8 mouse cellular contexts compared by ENCODE assay signal in genomic region chr3:84258518-84259031, GRCm38 (mm10). TPM values are rescaled to one million over a fixed set of nuclear protein-coding genes. Genes with fewer than 3 reads are reported as not detected.
A peak's percentile ranks its signal among the peaks of the same experiment; 100 is the strongest.
DNase-seq lines count a peak whose midpoint lies in the region; ATAC-seq and TF ChIP-seq lines count a peak whose summit lies in the region.
"Had no signal": no experiment of that assay in that cellular context is flagged by ENCODE, and none has a peak within 500 bp of the region (broad histone marks: within the 10 kb centered on the region; RNA-seq: fewer than 3 reads in every experiment).

No protein-coding gene starts in this region.

- peak overlapping the region; percentile 66 for H3K4me3 ChIP-seq in lung, embryonic 14.5 days (ENCODE audit: low read depth, low read length)
- peak overlapping the region; percentile 77 for H3K4me3 ChIP-seq in forebrain, embryonic 13.5 days
- peak overlapping the region; percentile 57; the same call in 1 of the 2 replicates for H3K4me3 ChIP-seq in liver, embryonic 15.5 days (replicated peaks)
- peak overlapping the region; percentile 74 for H3K4me3 ChIP-seq in stomach, postnatal 0 days (ENCODE audit: low read depth, low read length)

- peak overlapping the region; percentile 59; the same call in 1 of the 2 replicates for H3K9ac ChIP-seq in lung, embryonic 14.5 days
- peak overlapping the region; percentile 96 for H3K9ac ChIP-seq in forebrain, embryonic 13.5 days
- H3K9ac ChIP-seq in liver, embryonic 15.5 days, result no peak overlapping the region; the same call in 1 of the 2 replicates
- H3K9ac ChIP-seq in stomach, postnatal 0 days (ENCODE audit: low read length), result peak overlapping the region; percentile 91

- TF ChIP-seq CTCF in lung, embryonic 14.5 days (IDR thresholded peaks at IDR 0.05; ENCODE audit: low read depth), result no peak
- no peak for TF ChIP-seq CTCF in stomach, postnatal 0 days (IDR thresholded peaks at IDR 0.05; ENCODE audit: low read depth)

- H3K27me3 ChIP-seq in lung, embryonic 14.5 days (ENCODE audit: insufficient read depth, low read length), result 0 out of 2 replicates have a peak, but pooled peaks cover 3% of the 10 kb centered on the region
- H3K27me3 ChIP-seq in forebrain, embryonic 13.5 days, result no peaks in the 10 kb centered on the region
- peaks cover 52% of the 10 kb centered on the region for H3K27me3 ChIP-seq in liver, embryonic 15.5 days
- no peaks in the 10 kb centered on the region for H3K27me3 ChIP-seq in stomach, postnatal 0 days (ENCODE audit: control insufficient read depth, insufficient read depth, low read length)

- WGBS in lung, embryonic 14.5 days, result 4% methylated on average over 13 of the region's 13 CpGs
- 10% methylated on average over 13 of the region's 13 CpGs for WGBS in forebrain, embryonic 13.5 days
- WGBS in liver, embryonic 15.5 days (ENCODE audit: insufficient replicate concordance), result 7% methylated on average over 13 of the region's 13 CpGs
- 10% methylated on average over 13 of the region's 13 CpGs for WGBS in stomach, postnatal 0 days

- peaks cover 7% of the 10 kb centered on the region for H3K4me1 ChIP-seq in lung, embryonic 14.5 days (ENCODE audit: insufficient read depth)
- peaks cover 80% of the 10 kb centered on the region for H3K4me1 ChIP-seq in forebrain, embryonic 13.5 days
- H3K4me1 ChIP-seq in liver, embryonic 15.5 days (replicated peaks), result peaks cover 32% of the 10 kb centered on the region
- peaks cover 2% of the 10 kb centered on the region; the same call in 1 of the 2 replicates for H3K4me1 ChIP-seq in stomach, postnatal 0 days (replicated peaks; ENCODE audit: control insufficient read depth, insufficient read depth)

- peak; percentile 15 for DNase-seq in lung, embryonic 14.5 days
- no peak for DNase-seq in lung, postnatal 10 days
- DNase-seq in stomach, postnatal 0 days (ENCODE audit: low spot score), result no peak
- DNase-seq in testis, postnatal 10 days (ENCODE audit: low spot score), result no peak
- DNase-seq in thymus, adult 18-20 months, result no peak
- DNase-seq: right cerebral cortex, postnatal 25 days had no signal

- no peak overlapping the region for H3K27ac ChIP-seq in lung, embryonic 14.5 days (ENCODE audit: low read depth)
- 0 out of 2 replicates have a peak overlapping the region, but pooled peaks have one; percentile 93 for H3K27ac ChIP-seq in forebrain, embryonic 13.5 days
- no peak overlapping the region for H3K27ac ChIP-seq in liver, embryonic 15.5 days (replicated peaks)
- H3K27ac ChIP-seq in stomach, postnatal 0 days (replicated peaks), result no peak overlapping the region; the same call in 1 of the 2 replicates

- ATAC-seq in lung, embryonic 14.5 days (ENCODE audit: insufficient read depth), result no peak
- ATAC-seq in forebrain, embryonic 13.5 days, result no peak
- no peak for ATAC-seq in liver, embryonic 15.5 days (ENCODE audit: insufficient read depth)
- no peak for ATAC-seq in stomach, postnatal 0 days (ENCODE audit: low FRiP score, low TSS enrichment)

- H3K4me2 ChIP-seq in lung, embryonic 14.5 days, result peak overlapping the region; percentile 99
- H3K4me2 ChIP-seq in forebrain, embryonic 13.5 days, result peak overlapping the region; percentile 92
- H3K4me2 ChIP-seq in liver, embryonic 15.5 days, result peak overlapping the region; percentile 82
- H3K4me2 ChIP-seq in stomach, postnatal 0 days (replicated peaks; ENCODE audit: low read depth), result peak overlapping the region; percentile 98

- H3K9me3 ChIP-seq in lung, embryonic 14.5 days (ENCODE audit: low read depth, low read length), result no peaks in the 10 kb centered on the region
- H3K9me3 ChIP-seq in forebrain, embryonic 13.5 days (replicated peaks), result no peaks in the 10 kb centered on the region; the same call in 1 of the 2 replicates
- H3K9me3 ChIP-seq in liver, embryonic 15.5 days (replicated peaks), result no peaks in the 10 kb centered on the region
- no peaks in the 10 kb centered on the region for H3K9me3 ChIP-seq in stomach, postnatal 0 days (ENCODE audit: control insufficient read depth, low read length)

- H3K36me3 ChIP-seq in lung, embryonic 14.5 days (ENCODE audit: insufficient read depth), result no peaks in the 10 kb centered on the region
- no peaks in the 10 kb centered on the region for H3K36me3 ChIP-seq in forebrain, embryonic 13.5 days (ENCODE audit: poor library complexity, severe bottlenecking)
- H3K36me3 ChIP-seq in liver, embryonic 15.5 days (replicated peaks), result no peaks in the 10 kb centered on the region
- H3K36me3 ChIP-seq in stomach, postnatal 0 days (ENCODE audit: control insufficient read depth, insufficient read depth, low read length), result no peaks in the 10 kb centered on the region

- no peak for TF ChIP-seq EP300 in stomach, postnatal 0 days (optimal IDR thresholded peaks at IDR 0.05)

RNA-seq across cellular contexts. Expression of gene Trim2, which starts 48.1 kb away (rescaled TPM):
- 25.9 and 27.0 TPM in 2 replicates for polyA plus RNA-seq in lung, embryonic 14.5 days (2014; fragmentation: Nextera tagmentation; extraction: Ambion mirVana)
- 130 and 138 TPM in 2 replicates for polyA plus RNA-seq in forebrain, embryonic 13.5 days (2015; fragmentation: Nextera tagmentation; extraction: Ambion mirVana)
- polyA plus RNA-seq in liver, embryonic 15.5 days (2015; fragmentation: Nextera tagmentation; extraction: Ambion mirVana), result 4.8 and 5.6 TPM in 2 replicates
- 30.0 and 30.7 TPM in 2 replicates for polyA plus RNA-seq in stomach, postnatal 0 days (2015; fragmentation: Nextera tagmentation; extraction: Ambion mirVana)
